Mouse (Mus musculus): ENCODE data around the gene Pde11a. TPM values are rescaled to one million over a fixed set of nuclear protein-coding genes. Genes with fewer than 3 reads are reported as not detected.

Gene Pde11a
- polyA plus RNA-seq, 2 experiments: 0.33 to 0.58 TPM

GRCm38 (mm10) chr2:75988779-75989363 is 349.7 kb downstream of the Pde11a start:
- Histone ChIP-seq H3K4me2 (replicated peaks; ENCODE audit: low read depth, low read length, severe bottlenecking) (peak overlapping the region; percentile 22; the same call in 1 of the 2 replicates), H3K9ac (ENCODE audit: low read depth, low read length, severe bottlenecking) (no peak overlapping the region), H3K27ac (replicated peaks; ENCODE audit: low read depth, low read length) (peak overlapping the region; percentile 40; the same call in 1 of the 2 replicates), H3K36me3 (ENCODE audit: control insufficient read depth, insufficient read depth, low read length) (no peaks in the 10 kb centered on the region), H3K4me1 (ENCODE audit: control insufficient read depth, insufficient read depth, low read length) (peaks cover 53% of the 10 kb centered on the region), H3K27me3 (ENCODE audit: control insufficient read depth, insufficient read depth, low read length) (no peaks in the 10 kb centered on the region), H3K9me3 (ENCODE audit: control insufficient read depth, low read length) (no peaks in the 10 kb centered on the region), H3K4me3 (replicated peaks; ENCODE audit: low read length) (no peak overlapping the region)
- no peak for DNase-seq (ENCODE audit: low spot score)
- no peak for ATAC-seq (ENCODE audit: low FRiP score, low read depth)
- 19% methylated on average over 6 of the region's 7 CpGs for WGBS
- no peak for TF ChIP-seq POLR2A (IDR thresholded peaks at IDR 0.05; ENCODE audit: borderline replicate concordance, extremely low read depth, insufficient read depth, insufficient read length)

GRCm38 (mm10) chr2:75988378-75988777 is 350.2 kb downstream of the Pde11a start:
- no peak for TF ChIP-seq POLR2A (IDR thresholded peaks at IDR 0.05; ENCODE audit: borderline replicate concordance, extremely low read depth, insufficient read depth, insufficient read length)
- H3K9ac ChIP-seq (ENCODE audit: low read depth, low read length, severe bottlenecking): no peak overlapping the region
- ATAC-seq (ENCODE audit: low FRiP score, low read depth): no peak
- H3K4me3 ChIP-seq (replicated peaks; ENCODE audit: low read length): no peak overlapping the region
- DNase-seq (ENCODE audit: low spot score): no peak
- H3K27me3 ChIP-seq (ENCODE audit: control insufficient read depth, insufficient read depth, low read length): no peaks in the 10 kb centered on the region
- 10% methylated on average over 4 of the region's 4 CpGs for WGBS
- H3K9me3 ChIP-seq (ENCODE audit: control insufficient read depth, low read length): no peaks in the 10 kb centered on the region
- H3K27ac ChIP-seq (replicated peaks; ENCODE audit: low read depth, low read length): peak overlapping the region; percentile 40
- peak overlapping the region; percentile 22; the same call in 1 of the 2 replicates for H3K4me2 ChIP-seq (replicated peaks; ENCODE audit: low read depth, low read length, severe bottlenecking)
- no peaks in the 10 kb centered on the region for H3K36me3 ChIP-seq (ENCODE audit: control insufficient read depth, insufficient read depth, low read length)
- peaks cover 53% of the 10 kb centered on the region for H3K4me1 ChIP-seq (ENCODE audit: control insufficient read depth, insufficient read depth, low read length)

GRCm38 (mm10) chr2:75987739-75988138 is 350.8 kb downstream of the Pde11a start:
- Histone ChIP-seq H3K36me3 (ENCODE audit: control insufficient read depth, insufficient read depth, low read length) (no peaks in the 10 kb centered on the region), H3K27ac (replicated peaks; ENCODE audit: low read depth, low read length) (peak overlapping the region; percentile 40), H3K9me3 (ENCODE audit: control insufficient read depth, low read length) (no peaks in the 10 kb centered on the region), H3K9ac (ENCODE audit: low read depth, low read length, severe bottlenecking) (no peak overlapping the region), H3K4me1 (ENCODE audit: control insufficient read depth, insufficient read depth, low read length) (peaks cover 53% of the 10 kb centered on the region), H3K27me3 (ENCODE audit: control insufficient read depth, insufficient read depth, low read length) (no peaks in the 10 kb centered on the region), H3K4me3 (replicated peaks; ENCODE audit: low read length) (no peak overlapping the region), H3K4me2 (replicated peaks; ENCODE audit: low read depth, low read length, severe bottlenecking) (no peak overlapping the region)
- 52% methylated on average over 9 of the region's 9 CpGs for WGBS
- DNase-seq (ENCODE audit: low spot score): no peak
- no peak for ATAC-seq (ENCODE audit: low FRiP score, low read depth)
- no peak for TF ChIP-seq POLR2A (IDR thresholded peaks at IDR 0.05; ENCODE audit: borderline replicate concordance, extremely low read depth, insufficient read depth, insufficient read length)

GRCm38 (mm10) chr2:75985124-75985523 is 353.4 kb downstream of the Pde11a start:
- H3K27me3 ChIP-seq (ENCODE audit: control insufficient read depth, insufficient read depth, low read length): no peaks in the 10 kb centered on the region
- peaks cover 30% of the 10 kb centered on the region for H3K4me1 ChIP-seq (ENCODE audit: control insufficient read depth, insufficient read depth, low read length)
- 3% methylated on average over 2 of the region's 2 CpGs for WGBS
- DNase-seq (ENCODE audit: low spot score): peak; percentile 87
- peak; percentile 66; the same call in 1 of the 2 replicates for ATAC-seq (ENCODE audit: low FRiP score, low read depth)
- no peak overlapping the region for H3K4me3 ChIP-seq (replicated peaks; ENCODE audit: low read length)
- no peaks in the 10 kb centered on the region for H3K36me3 ChIP-seq (ENCODE audit: control insufficient read depth, insufficient read depth, low read length)
- no peak overlapping the region for H3K9ac ChIP-seq (ENCODE audit: low read depth, low read length, severe bottlenecking)
- no peak for TF ChIP-seq POLR2A (IDR thresholded peaks at IDR 0.05; ENCODE audit: borderline replicate concordance, extremely low read depth, insufficient read depth, insufficient read length)
- H3K27ac ChIP-seq (replicated peaks; ENCODE audit: low read depth, low read length): no peak overlapping the region
- no peak overlapping the region for H3K4me2 ChIP-seq (replicated peaks; ENCODE audit: low read depth, low read length, severe bottlenecking)
- no peaks in the 10 kb centered on the region for H3K9me3 ChIP-seq (ENCODE audit: control insufficient read depth, low read length)

- WGBS: 75% methylated on average over 3 of the region's 3 CpGs
- H3K36me3 ChIP-seq (ENCODE audit: control insufficient read depth, insufficient read depth, low read length): no peaks in the 10 kb centered on the region
Measured at GRCm38 (mm10) chr2:75983847-75984246, 354.7 kb downstream of the Pde11a start.

More at GRCm38 (mm10) chr2:75983847-75984246, 354.7 kb downstream of the Pde11a start:
- Histone ChIP-seq H3K9ac (ENCODE audit: low read depth, low read length, severe bottlenecking) (no peak overlapping the region), H3K4me2 (replicated peaks; ENCODE audit: low read depth, low read length, severe bottlenecking) (no peak overlapping the region), H3K27me3 (ENCODE audit: control insufficient read depth, insufficient read depth, low read length) (no peaks in the 10 kb centered on the region), H3K4me3 (replicated peaks; ENCODE audit: low read length) (no peak overlapping the region), H3K27ac (replicated peaks; ENCODE audit: low read depth, low read length) (no peak overlapping the region), H3K4me1 (ENCODE audit: control insufficient read depth, insufficient read depth, low read length) (peaks cover 18% of the 10 kb centered on the region), H3K9me3 (ENCODE audit: control insufficient read depth, low read length) (no peaks in the 10 kb centered on the region)
- no peak for TF ChIP-seq POLR2A (IDR thresholded peaks at IDR 0.05; ENCODE audit: borderline replicate concordance, extremely low read depth, insufficient read depth, insufficient read length)
- DNase-seq (ENCODE audit: low spot score) (no peak), ATAC-seq (ENCODE audit: low FRiP score, low read depth) (no peak)
